Mouse (Mus musculus) embryonic facial prominence, embryonic 10.5 days (tissue): Measurements from ENCODE around the gene Dcbld1. TPM values are rescaled to one million over a fixed set of nuclear protein-coding genes. Genes with fewer than 3 reads are reported as not detected.
A peak's percentile ranks its signal among the peaks of the same experiment; 100 is the strongest.
"Not testable (repeated sequence)": the region's sequence is repeated elsewhere in the genome, so short reads cannot be mapped to it uniquely, and the experiment has no call there.

Source experiments
- DNase-seq: peaks from one replicate; pipeline ENCODE4 v3.0.0-alpha.2; 2017; ENCODE audit warnings: low spot score
- H3K27ac ChIP-seq: fragments of 300-500 bp; sonication (generic); replicated peaks from 2 replicates; pipeline ENCODE4 v1.5.1; 2016; ENCODE audit warnings: mild to moderate bottlenecking
- H3K27me3 ChIP-seq: fragments of 300-500 bp; sonication (generic); replicated peaks from 2 replicates; pipeline ENCODE4 v1.6.1; 2016; ENCODE audit warnings: low read depth, mild to moderate bottlenecking; ENCODE audit not compliant: poor library complexity, severe bottlenecking
- H3K36me3 ChIP-seq: fragments of 300-500 bp; sonication (generic); replicated peaks from 2 replicates; pipeline ENCODE4 v1.6.1; 2016; ENCODE audit warnings: mild to moderate bottlenecking, moderate library complexity
- H3K4me1 ChIP-seq: fragments of 300-500 bp; sonication (generic); 2 replicates; pipeline ENCODE4 v1.6.1; 2016
- H3K4me3 ChIP-seq: fragments of 300-500 bp; sonication (generic); 2 replicates; pipeline ENCODE4 v1.5.1; 2016; ENCODE audit warnings: mild to moderate bottlenecking, moderate library complexity
- H3K9me3 ChIP-seq: fragments of 300-500 bp; sonication (generic); 2 replicates; pipeline ENCODE4 v1.6.1; 2016; ENCODE audit warnings: mild to moderate bottlenecking
- WGBS: fragments of 180-500 bp; shearing (Covaris S2); methylation state at CpG from one replicate; pipeline ENCODE4 v1.1.7; 2016; 5-methylcytosine and 5-hydroxymethylcytosine counted together
- polyA plus RNA-seq: library from polyadenylated mRNA; unstranded; fragments of >200 nt; fragmentation: Nextera tagmentation; extraction: Ambion mirVana; gene quantifications from 2 replicates; pipeline ENCODE4 v1.2.1, GENCODE M21; 2016

The Dcbld1 gene
- polyA plus RNA-seq, 1 experiment from 2014 or later, result 23.3 TPM

- H3K27ac ChIP-seq, result no peak overlapping the region
- no peaks in the 10 kb centered on the region for H3K9me3 ChIP-seq
- no peak overlapping the region for H3K4me3 ChIP-seq
- H3K4me1 ChIP-seq, result no peaks in the 10 kb centered on the region
- 91% methylated on average over 3 of the region's 3 CpGs for WGBS
- H3K27me3 ChIP-seq, result no peaks in the 10 kb centered on the region
- DNase-seq, result no peak
- peaks cover 23% of the 10 kb centered on the region for H3K36me3 ChIP-seq
Observed at GRCm38 (mm10) chr10:52289261-52289660, 55.8 kb downstream of the Dcbld1 start.

DNA sequence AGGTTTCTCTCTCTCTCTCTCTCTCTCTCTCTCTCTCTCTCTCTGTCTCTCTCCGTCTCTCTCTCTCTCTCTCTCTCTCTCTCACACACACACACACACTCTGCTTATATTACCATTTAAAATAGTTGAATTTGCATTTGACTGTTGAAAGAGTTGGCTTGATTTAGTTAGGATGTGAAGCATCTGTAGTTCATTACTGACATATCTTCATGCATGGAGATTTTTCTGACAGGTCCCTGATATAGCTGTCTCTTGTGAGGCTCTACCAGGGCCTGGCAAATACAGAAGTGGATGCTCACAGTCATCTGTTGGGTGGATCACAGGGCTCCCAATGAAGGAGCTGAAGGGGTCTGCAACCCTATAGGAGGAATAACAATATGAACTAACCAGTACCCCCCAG lies 59.0 kb downstream of the Dcbld1 start:
- 72% methylated on average over 1 of the region's 1 CpGs for WGBS
- not testable (repeated sequence) for H3K36me3 ChIP-seq, H3K4me1 ChIP-seq, H3K4me3 ChIP-seq, H3K9me3 ChIP-seq, DNase-seq, H3K27ac ChIP-seq, H3K27me3 ChIP-seq

DNA sequence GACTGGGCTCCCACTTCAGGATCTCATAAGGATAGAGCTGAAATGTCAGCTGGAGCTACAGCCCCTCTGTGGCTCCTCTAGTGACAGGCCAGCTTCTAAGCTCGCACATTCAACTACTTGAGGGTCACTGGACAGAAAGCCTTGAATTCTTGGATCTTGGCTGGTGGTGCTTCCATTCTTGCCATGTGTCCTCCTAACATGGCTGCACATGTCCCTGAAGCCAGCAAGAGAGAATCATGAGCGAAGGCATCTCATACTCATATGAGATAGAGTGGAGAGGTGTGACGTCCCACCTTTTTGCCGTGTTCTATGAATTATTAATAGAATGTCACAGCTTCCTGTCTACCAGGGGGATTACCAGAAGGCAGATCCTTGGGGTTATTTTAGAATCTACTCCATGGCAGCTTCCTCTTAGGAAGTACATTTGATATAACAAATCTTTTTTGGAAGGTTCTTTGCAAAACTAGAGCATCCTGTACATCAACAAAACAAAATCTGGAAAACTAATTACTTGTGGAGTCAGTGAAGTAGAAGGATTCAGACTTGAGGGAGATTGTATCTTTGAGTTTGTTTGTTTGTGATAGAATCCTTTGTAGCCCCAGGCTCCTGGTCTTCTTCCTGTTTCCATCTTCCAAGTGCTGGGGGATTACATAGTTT lies 60.6 kb downstream of the Dcbld1 start:
- Histone ChIP-seq H3K9me3 (no peaks in the 10 kb centered on the region), H3K27ac (no peak overlapping the region), H3K4me1 (peaks cover 10% of the 10 kb centered on the region), H3K36me3 (peaks cover 4% of the 10 kb centered on the region), H3K27me3 (no peaks in the 10 kb centered on the region), H3K4me3 (no peak overlapping the region)
- WGBS, result 88% methylated on average over 4 of the region's 4 CpGs
- DNase-seq, result no peak

DNA sequence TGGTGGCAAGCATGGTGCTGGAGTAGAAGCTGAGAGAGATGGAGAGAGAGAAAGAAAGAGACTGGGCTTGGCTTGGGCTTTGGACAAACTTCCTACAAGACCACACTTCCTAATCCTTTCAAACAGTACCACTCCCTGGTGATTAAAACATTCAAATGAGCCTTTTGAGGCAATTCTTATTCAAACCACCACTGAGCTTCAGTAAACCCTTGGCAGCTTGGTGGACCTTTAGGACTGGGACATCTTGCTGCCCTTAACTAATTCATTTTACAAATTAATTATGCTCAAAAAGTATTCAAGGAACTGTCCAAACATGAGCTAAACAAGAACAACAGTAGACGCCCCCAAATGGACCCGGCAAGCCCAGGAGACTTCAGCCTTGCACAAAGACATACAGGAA lies 62.5 kb downstream of the Dcbld1 start:
- Histone ChIP-seq H3K4me1 (peaks cover 10% of the 10 kb centered on the region), H3K36me3 (peaks cover 4% of the 10 kb centered on the region), H3K27ac (no peak overlapping the region), H3K27me3 (no peaks in the 10 kb centered on the region), H3K9me3 (no peaks in the 10 kb centered on the region), H3K4me3 (no peak overlapping the region)
- DNase-seq, result no peak
- 89% methylated on average over 2 of the region's 2 CpGs for WGBS

DNA sequence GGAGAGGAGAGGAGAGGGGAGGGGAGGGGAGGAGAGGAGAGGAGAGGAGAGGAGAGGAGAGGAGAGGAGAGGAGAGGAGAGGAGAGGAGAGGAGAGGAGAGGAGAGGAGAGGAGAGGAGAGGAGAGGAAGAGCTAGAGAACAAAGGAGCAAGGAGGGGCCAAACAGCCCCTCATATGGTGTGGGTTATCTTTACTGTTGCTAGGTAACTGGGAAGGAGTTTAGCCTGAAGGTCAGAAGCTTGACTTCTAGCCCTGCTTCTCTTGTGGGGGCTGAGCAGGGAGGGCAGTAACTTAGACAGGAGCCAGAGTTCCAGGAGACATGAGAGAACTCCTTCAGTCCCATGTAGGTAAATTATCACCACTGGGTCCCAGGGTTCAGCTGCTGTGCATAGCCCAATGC lies 65.1 kb downstream of the Dcbld1 start:
- not testable (repeated sequence) for H3K27me3 ChIP-seq, H3K4me3 ChIP-seq, H3K9me3 ChIP-seq, H3K36me3 ChIP-seq
- DNase-seq, result peak; percentile 41
- Histone ChIP-seq H3K27ac (peak overlapping the region; percentile 73), H3K4me1 (peaks cover 10% of the 10 kb centered on the region)

GRCm38 (mm10) chr10:52301766-52302165 lies 68.3 kb downstream of the Dcbld1 start:
- no peak overlapping the region for H3K4me3 ChIP-seq
- no peak for DNase-seq
- 92% methylated on average over 4 of the region's 4 CpGs for WGBS
- no peaks in the 10 kb centered on the region for H3K27me3 ChIP-seq
- H3K36me3 ChIP-seq, result peaks cover 23% of the 10 kb centered on the region
- no peak overlapping the region for H3K27ac ChIP-seq
- H3K4me1 ChIP-seq, result peaks cover 10% of the 10 kb centered on the region
- no peaks in the 10 kb centered on the region for H3K9me3 ChIP-seq

- no peak overlapping the region for H3K27ac ChIP-seq
- peaks cover 10% of the 10 kb centered on the region for H3K4me1 ChIP-seq
- no peaks in the 10 kb centered on the region for H3K27me3 ChIP-seq
- peaks cover 23% of the 10 kb centered on the region for H3K36me3 ChIP-seq
- H3K9me3 ChIP-seq, result no peaks in the 10 kb centered on the region
- H3K4me3 ChIP-seq, result no peak overlapping the region
- DNase-seq, result no peak
Observed at GRCm38 (mm10) chr10:52302271-52302670, 68.9 kb downstream of the Dcbld1 start.

- H3K9me3 ChIP-seq, result no peaks in the 10 kb centered on the region
- 80% methylated on average over 7 of the region's 7 CpGs for WGBS
- DNase-seq, result no peak
Observed at GRCm38 (mm10) chr10:52304574-52304973, 71.2 kb downstream of the Dcbld1 start.

GRCm38 (mm10) chr10:52309196-52309595 lies 75.8 kb downstream of the Dcbld1 start:
- Histone ChIP-seq H3K36me3 (peaks cover 60% of the 10 kb centered on the region), H3K4me3 (no peak overlapping the region), H3K4me1 (0 out of 2 replicates have a peak, but pooled peaks cover 3% of the 10 kb centered on the region), H3K27me3 (no peaks in the 10 kb centered on the region), H3K9me3 (no peaks in the 10 kb centered on the region), H3K27ac (no peak overlapping the region)
- no peak for DNase-seq
- 54% methylated on average over 8 of the region's 8 CpGs for WGBS

More at GRCm38 (mm10) chr10:52304574-52304973, 71.2 kb downstream of the Dcbld1 start:
- Histone ChIP-seq H3K27me3 (no peaks in the 10 kb centered on the region), H3K4me3 (no peak overlapping the region), H3K27ac (no peak overlapping the region), H3K36me3 (peaks cover 32% of the 10 kb centered on the region), H3K4me1 (0 out of 2 replicates have a peak, but pooled peaks cover 3% of the 10 kb centered on the region)

GRCm38 (mm10) chr10:52319506-52320286 lies 86.3 kb downstream of the Dcbld1 start:
- 96% methylated on average over 28 of the region's 28 CpGs for WGBS
- Histone ChIP-seq H3K4me3 (no peak overlapping the region), H3K9me3 (no peaks in the 10 kb centered on the region), H3K4me1 (no peaks in the 10 kb centered on the region), H3K27me3 (no peaks in the 10 kb centered on the region), H3K27ac (no peak overlapping the region), H3K36me3 (peaks cover 55% of the 10 kb centered on the region)
- DNase-seq, result no peak

DNA sequence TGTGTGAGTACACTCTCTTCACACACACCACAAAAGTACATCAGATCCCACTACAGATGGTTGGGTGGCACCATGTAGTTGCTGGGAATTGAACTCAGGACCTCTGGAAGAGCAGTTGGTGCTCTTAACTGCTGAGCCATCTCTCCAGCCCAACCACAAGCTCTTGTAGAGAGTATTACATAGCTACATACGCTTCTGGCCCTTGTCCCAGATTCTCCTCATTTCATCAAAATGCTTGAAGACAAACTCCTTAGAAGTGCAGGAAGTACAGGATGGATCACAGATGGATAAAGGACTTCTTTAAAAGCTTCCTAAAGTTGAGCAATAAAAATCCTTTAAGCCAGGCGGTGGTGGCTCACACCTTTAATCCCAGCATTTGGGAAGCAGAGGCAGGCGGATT lies 88.5 kb downstream of the Dcbld1 start:
- Histone ChIP-seq H3K9me3 (no peaks in the 10 kb centered on the region), H3K27me3 (no peaks in the 10 kb centered on the region), H3K4me1 (no peaks in the 10 kb centered on the region), H3K27ac (no peak overlapping the region), H3K4me3 (no peak overlapping the region), H3K36me3 (peaks cover 43% of the 10 kb centered on the region)
- DNase-seq, result no peak
- WGBS, result 92% methylated on average over 3 of the region's 3 CpGs

DNA sequence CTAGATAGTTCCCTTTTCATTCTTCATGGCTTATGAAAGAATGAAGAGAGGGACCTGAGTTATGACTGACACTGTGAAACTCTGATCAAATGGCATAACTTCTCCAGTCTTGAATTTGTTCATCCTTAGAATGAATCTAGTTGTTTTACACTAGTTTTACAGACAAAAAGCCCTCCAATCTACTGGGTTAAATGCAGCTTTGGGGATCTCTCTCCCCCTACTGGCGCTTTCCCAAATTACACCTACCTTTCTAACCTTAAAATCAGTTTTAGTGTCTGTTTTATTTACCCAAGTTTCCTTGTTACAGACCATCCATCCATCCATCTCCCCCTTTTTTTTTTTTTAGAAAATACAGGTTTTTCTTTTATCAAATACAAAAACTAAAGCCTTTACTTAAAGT lies 97.6 kb downstream of the Dcbld1 start:
- DNase-seq, result no peak
- Histone ChIP-seq H3K27me3 (no peaks in the 10 kb centered on the region), H3K4me1 (no peaks in the 10 kb centered on the region), H3K36me3 (peaks cover 16% of the 10 kb centered on the region), H3K27ac (no peak overlapping the region), H3K9me3 (no peaks in the 10 kb centered on the region), H3K4me3 (no peak overlapping the region)
- WGBS, result 0% methylated on average over 1 of the region's 1 CpGs

- H3K36me3 ChIP-seq, result peaks cover 81% of the 10 kb centered on the region
- H3K27me3 ChIP-seq, H3K9me3 ChIP-seq, H3K4me3 ChIP-seq, DNase-seq, H3K4me1 ChIP-seq, H3K27ac ChIP-seq: not testable (repeated sequence)
- 94% methylated on average over 4 of the region's 4 CpGs for WGBS
Observed at GRCm38 (mm10) chr10:52343324-52343723, 109.9 kb downstream of the Dcbld1 start.
